Mouse (Mus musculus): ENCODE results near the gene Snrpd3.
"Not testable (repeated sequence)": the region's sequence is repeated elsewhere in the genome, so short reads cannot be mapped to it uniquely, and the experiment has no call there.

The Snrpd3 gene

GRCm38 (mm10) chr10:75501641-75502040 is 15.7 kb upstream of the Snrpd3 start:
- DNase-seq (ENCODE audit: low spot score in 2 of 2), result no peak

GRCm38 (mm10) chr10:75503692-75504091 is 13.7 kb upstream of the Snrpd3 start:
- DNase-seq (ENCODE audit: low spot score in 2 of 2), result no peak

DNA sequence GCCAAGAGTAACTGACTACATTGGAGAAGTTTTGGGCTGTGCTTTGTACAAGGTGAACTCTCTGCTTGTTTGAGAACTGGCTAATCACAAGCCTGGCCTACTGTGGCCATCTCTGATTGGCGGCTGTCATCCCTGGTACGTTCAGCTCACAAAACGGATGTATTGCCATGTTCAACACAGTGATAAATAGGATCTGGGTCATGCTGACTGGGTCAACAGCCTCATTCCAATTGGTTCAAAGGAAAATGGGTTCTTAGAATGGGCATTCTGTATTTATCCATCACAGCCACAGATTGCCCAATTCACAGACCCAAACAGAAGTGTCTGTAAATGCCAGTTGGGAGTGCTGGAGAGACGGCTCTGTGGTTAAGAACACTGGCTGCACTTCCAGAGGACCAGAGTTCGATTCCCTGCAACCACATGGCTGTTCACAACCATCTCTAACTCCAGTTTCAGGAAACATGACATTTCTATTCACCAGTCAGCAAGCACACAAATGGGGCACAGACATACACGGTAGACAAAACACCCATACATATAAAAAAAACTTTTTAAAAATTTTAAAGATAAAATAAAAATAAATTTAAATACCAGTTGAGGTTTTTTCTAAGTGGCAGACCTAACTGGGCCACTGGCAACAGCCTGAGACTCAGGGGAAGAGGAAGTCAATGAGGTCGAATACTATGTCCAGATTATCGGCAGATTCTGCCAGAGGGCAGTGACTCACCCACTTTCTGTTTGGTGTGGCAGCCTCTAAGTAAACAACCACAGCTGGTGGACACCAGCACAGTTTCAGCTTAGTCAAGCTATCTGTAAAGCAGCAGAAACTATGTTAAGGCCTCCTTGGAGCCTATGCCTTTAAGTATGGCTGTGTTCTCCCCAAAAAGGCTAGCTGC is 12.9 kb upstream of the Snrpd3 start:
- DNase-seq (ENCODE audit: low spot score in 2 of 2), result no peak

- no peak for DNase-seq (ENCODE audit: low spot score in 2 of 2)
Measured at GRCm38 (mm10) chr10:75505130-75505495, 12.2 kb upstream of the Snrpd3 start.

GRCm38 (mm10) chr10:75505928-75506327 is 11.4 kb upstream of the Snrpd3 start:
- DNase-seq (ENCODE audit: low spot score in 2 of 2), result not testable (repeated sequence)

GRCm38 (mm10) chr10:75510446-75510845 is 6.9 kb upstream of the Snrpd3 start:
- DNase-seq (ENCODE audit: low spot score in 2 of 2), result no peak

DNA sequence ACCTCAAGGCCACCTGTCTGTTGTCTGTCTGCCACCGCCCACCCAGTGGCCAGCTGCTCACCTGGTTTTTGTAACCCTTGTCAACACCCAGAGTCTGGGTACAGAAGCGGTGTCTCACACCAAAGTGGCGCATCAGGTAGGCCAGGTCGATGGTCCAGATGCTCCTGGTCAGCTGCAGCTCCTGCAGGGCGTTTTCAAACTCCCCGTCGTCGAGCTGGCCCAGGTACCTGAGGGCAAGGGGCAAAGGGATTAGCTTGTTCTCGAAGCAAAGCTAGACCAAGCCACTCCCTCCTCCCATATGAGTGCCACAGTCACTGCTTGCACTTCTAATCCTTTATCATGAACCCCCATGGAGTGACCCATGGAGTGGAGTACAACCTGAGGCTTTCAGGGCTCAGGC is 6.3 kb upstream of the Snrpd3 start:
- DNase-seq (ENCODE audit: low spot score in 2 of 2), result no peak

- DNase-seq (ENCODE audit: low spot score in 2 of 2), result no peak
Measured at GRCm38 (mm10) chr10:75511897-75512296, 5.5 kb upstream of the Snrpd3 start.

- DNase-seq (ENCODE audit: low spot score in 2 of 2), result no peak
Measured at GRCm38 (mm10) chr10:75512796-75513195, 4.6 kb upstream of the Snrpd3 start.

DNA sequence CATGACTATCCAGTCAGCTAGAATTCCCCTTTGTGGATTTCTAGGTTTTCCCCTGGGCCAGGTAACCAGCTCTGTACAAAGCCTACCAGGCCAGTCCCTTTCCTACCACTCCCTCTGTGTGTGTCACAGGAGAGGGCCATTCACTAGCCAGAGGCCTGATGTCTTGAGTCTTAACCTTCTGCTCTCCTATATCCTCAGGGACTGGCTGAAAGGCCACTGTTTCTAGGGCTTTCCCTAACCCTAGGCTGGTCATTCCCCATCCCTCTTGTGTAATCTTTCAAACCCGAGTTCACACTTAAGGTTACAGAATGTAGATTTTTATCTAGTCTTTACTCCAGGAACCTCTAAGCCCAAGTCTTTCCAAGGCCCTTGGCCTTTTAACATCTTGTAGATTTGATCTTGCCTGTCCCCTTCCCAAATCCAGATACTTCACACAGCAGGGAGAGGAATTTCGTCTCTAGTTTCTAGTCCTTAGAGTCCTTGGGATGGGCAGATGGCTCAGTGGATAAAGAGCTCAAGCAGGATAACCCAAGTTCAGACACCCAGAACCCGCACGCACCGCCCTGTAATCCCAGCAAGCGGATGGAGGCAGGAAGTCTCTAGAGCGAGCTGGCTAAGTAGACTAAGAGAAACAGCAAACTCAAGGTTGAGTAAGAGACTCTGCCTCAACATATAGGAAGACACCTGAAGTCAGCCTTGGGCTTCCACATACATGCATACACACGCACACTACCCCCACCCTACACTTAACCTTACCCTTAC is 3.9 kb upstream of the Snrpd3 start:
- no peak for DNase-seq (ENCODE audit: low spot score in 2 of 2)

- DNase-seq (ENCODE audit: low spot score in 2 of 2), result no peak
Measured at GRCm38 (mm10) chr10:75514361-75514760, 3.0 kb upstream of the Snrpd3 start.

- DNase-seq (ENCODE audit: low spot score in 2 of 2), result no peak
Measured at GRCm38 (mm10) chr10:75515216-75516037, 1.9 kb upstream of the Snrpd3 start.

GRCm38 (mm10) chr10:75516038-75516723 is 1.2 kb upstream of the Snrpd3 start:
- no peak for DNase-seq (ENCODE audit: low spot score in 2 of 2)

DNA sequence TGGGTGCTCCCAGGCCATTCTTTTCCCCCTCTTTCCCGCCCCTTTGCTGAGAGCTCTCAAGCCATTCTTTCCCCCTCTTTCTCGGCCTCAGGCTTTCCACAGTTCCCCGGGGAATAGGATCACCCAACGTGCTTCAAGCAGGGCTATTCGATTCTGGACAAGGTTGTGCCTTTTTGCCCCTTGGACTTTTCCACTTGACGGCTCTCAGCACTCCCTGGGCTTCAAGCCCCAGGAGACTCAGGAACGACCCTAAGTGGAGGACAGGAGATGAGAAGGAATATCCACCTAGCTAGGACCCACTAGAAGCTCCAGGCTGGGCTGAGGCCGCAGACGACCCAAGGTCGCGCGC is 653 bp upstream of the Snrpd3 start:
- DNase-seq (ENCODE audit: low spot score in 2 of 2), result no peak

DNA sequence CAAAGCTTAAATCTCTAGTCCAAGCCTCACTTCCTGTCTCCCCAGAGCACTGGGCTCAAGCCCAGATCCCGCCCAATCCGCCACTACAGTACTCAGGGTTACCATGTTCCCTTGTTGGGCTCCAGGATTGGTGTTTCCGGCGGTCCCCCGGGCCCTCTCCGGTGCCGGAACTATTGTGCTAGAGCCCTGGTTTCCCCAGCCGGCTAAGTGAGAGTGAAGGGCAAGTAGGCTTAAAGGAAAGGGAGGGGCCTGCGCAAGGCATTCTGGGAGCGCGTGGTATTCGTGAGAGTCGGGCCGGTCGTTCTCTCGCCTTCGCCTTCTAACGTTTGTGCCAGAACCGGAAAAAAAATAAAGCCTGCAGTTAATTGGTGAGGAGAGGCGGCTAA is 400 bp downstream of the Snrpd3 start, which contains the start of gene Gucd1:
Gene Gucd1, minus strand, starts transcription at position 215 of the 386 bp plus-strand sequence.
- peak; percentile 93 to 96 for DNase-seq (ENCODE audit: low spot score in 2 of 2)

DNA sequence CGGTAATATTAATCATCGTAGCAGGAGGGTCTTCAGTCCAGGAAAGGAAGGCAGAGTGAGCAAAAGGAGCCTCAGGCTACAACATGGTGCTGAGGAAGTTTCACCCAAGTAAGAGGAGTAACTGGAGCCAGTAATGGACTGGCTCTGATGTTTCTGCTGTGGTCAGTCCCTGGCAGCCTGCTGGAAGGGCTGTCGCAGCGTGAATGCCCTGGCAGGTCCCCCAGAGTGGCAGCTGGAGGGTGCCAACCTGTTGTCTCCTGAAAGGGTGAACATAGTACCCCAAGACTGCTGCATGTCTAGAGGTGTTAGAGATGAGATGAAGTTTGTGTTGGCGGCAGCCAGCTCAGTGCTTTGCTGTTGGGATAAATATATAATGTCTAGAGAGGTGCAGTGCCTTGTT is 3.2 kb downstream of the Snrpd3 start:
- no peak for DNase-seq (ENCODE audit: low spot score in 2 of 2)

DNA sequence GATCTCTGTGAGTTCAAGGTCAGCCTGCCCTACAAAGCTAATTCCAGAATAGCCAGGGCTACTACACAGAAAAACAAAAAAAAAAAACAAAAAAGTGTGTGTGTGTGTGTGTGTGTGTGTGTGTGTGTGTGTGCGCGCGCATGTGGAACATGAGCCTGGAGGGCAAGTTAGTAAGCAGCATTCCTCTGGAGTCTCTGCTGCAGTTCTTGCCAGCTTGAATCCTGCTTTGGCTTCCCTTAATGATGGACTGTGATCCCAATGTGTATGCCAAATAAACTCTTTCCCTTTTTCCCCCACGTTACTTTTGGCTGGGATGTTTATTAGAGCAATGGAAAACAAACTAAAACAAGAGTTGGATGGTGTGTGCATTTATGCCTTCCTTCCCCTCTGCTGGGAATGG is 4.3 kb downstream of the Snrpd3 start:
- no peak for DNase-seq (ENCODE audit: low spot score in 2 of 2)

- DNase-seq (ENCODE audit: low spot score in 2 of 2), result not testable (repeated sequence)
Measured at GRCm38 (mm10) chr10:75525450-75525849, 8.1 kb downstream of the Snrpd3 start.

GRCm38 (mm10) chr10:75530322-75530721 is 13.0 kb downstream of the Snrpd3 start:
- DNase-seq (ENCODE audit: low spot score in 2 of 2), result no peak

- DNase-seq (ENCODE audit: low spot score in 2 of 2), result no peak
Measured at GRCm38 (mm10) chr10:75531532-75532090, 14.3 kb downstream of the Snrpd3 start.

GRCm38 (mm10) chr10:75534216-75534615 is 16.9 kb downstream of the Snrpd3 start:
- DNase-seq (ENCODE audit: low spot score in 2 of 2), result no peak

Data from right cerebral cortex, postnatal 36 days (tissue).